Mouse (Mus musculus): ENCODE results near the gene Ift20. TPM values are rescaled to one million over a fixed set of nuclear protein-coding genes. Genes with fewer than 3 reads are reported as not detected.

The Ift20 gene
- polyA plus RNA-seq, 1 experiment: 60.7 TPM

- Histone ChIP-seq H3K36me3 (ENCODE audit: control insufficient read depth, insufficient read depth, low read length) (no peaks in the 10 kb centered on the region), H3K27me3 (ENCODE audit: control insufficient read depth, insufficient read depth, low read length) (no peaks in the 10 kb centered on the region), H3K4me1 (replicated peaks; ENCODE audit: control insufficient read depth, insufficient read depth, low read length) (peaks cover 7% of the 10 kb centered on the region), H3K27ac (ENCODE audit: control insufficient read depth, insufficient read depth, low read length) (no peak overlapping the region), H3K4me3 (ENCODE audit: control insufficient read depth, insufficient read depth, low read length) (no peak overlapping the region)
- TF ChIP-seq POLR2A (IDR thresholded peaks at IDR 0.05; ENCODE audit: control insufficient read depth, extremely low read depth, insufficient read depth, low read length, poor library complexity): no peak
- TF ChIP-seq CTCF (IDR thresholded peaks at IDR 0.05; ENCODE audit: borderline replicate concordance, control insufficient read depth, extremely low read depth, insufficient read depth, low read length, poor library complexity): no peak
- WGBS: 89% methylated on average over 3 of the region's 3 CpGs
- no peak for DNase-seq
These were observed 19.5 kb downstream of the Ift20 start for GRCm38 (mm10) chr11:78555623-78556022.

GRCm38 (mm10) chr11:78556070-78556469 lies 19.9 kb downstream of the Ift20 start:
- WGBS: 74% methylated on average over 4 of the region's 4 CpGs
- Histone ChIP-seq H3K36me3 (ENCODE audit: control insufficient read depth, insufficient read depth, low read length) (no peaks in the 10 kb centered on the region), H3K27ac (ENCODE audit: control insufficient read depth, insufficient read depth, low read length) (no peak overlapping the region), H3K27me3 (ENCODE audit: control insufficient read depth, insufficient read depth, low read length) (no peaks in the 10 kb centered on the region), H3K4me3 (ENCODE audit: control insufficient read depth, insufficient read depth, low read length) (no peak overlapping the region), H3K4me1 (replicated peaks; ENCODE audit: control insufficient read depth, insufficient read depth, low read length) (peaks cover 6% of the 10 kb centered on the region)
- no peak for DNase-seq
- TF ChIP-seq CTCF (IDR thresholded peaks at IDR 0.05; ENCODE audit: borderline replicate concordance, control insufficient read depth, extremely low read depth, insufficient read depth, low read length, poor library complexity): no peak
- TF ChIP-seq POLR2A (IDR thresholded peaks at IDR 0.05; ENCODE audit: control insufficient read depth, extremely low read depth, insufficient read depth, low read length, poor library complexity): no peak

GRCm38 (mm10) chr11:78557241-78557640 lies 21.1 kb downstream of the Ift20 start:
- H3K27ac ChIP-seq (ENCODE audit: control insufficient read depth, insufficient read depth, low read length): no peak overlapping the region
- peaks cover 3% of the 10 kb centered on the region for H3K4me1 ChIP-seq (replicated peaks; ENCODE audit: control insufficient read depth, insufficient read depth, low read length)
- DNase-seq: peak; percentile 21
- H3K36me3 ChIP-seq (ENCODE audit: control insufficient read depth, insufficient read depth, low read length): no peaks in the 10 kb centered on the region
- no peaks in the 10 kb centered on the region for H3K27me3 ChIP-seq (ENCODE audit: control insufficient read depth, insufficient read depth, low read length)
- H3K4me3 ChIP-seq (ENCODE audit: control insufficient read depth, insufficient read depth, low read length): no peak overlapping the region
- TF ChIP-seq POLR2A (IDR thresholded peaks at IDR 0.05; ENCODE audit: control insufficient read depth, extremely low read depth, insufficient read depth, low read length, poor library complexity): no peak
- no peak for TF ChIP-seq CTCF (IDR thresholded peaks at IDR 0.05; ENCODE audit: borderline replicate concordance, control insufficient read depth, extremely low read depth, insufficient read depth, low read length, poor library complexity)
- WGBS: 83% methylated on average over 8 of the region's 8 CpGs

GRCm38 (mm10) chr11:78560447-78560846 lies 24.3 kb downstream of the Ift20 start:
- Histone ChIP-seq H3K27me3 (ENCODE audit: control insufficient read depth, insufficient read depth, low read length) (no peaks in the 10 kb centered on the region), H3K27ac (ENCODE audit: control insufficient read depth, insufficient read depth, low read length) (no peak overlapping the region), H3K4me1 (replicated peaks; ENCODE audit: control insufficient read depth, insufficient read depth, low read length) (no peaks in the 10 kb centered on the region), H3K36me3 (ENCODE audit: control insufficient read depth, insufficient read depth, low read length) (no peaks in the 10 kb centered on the region), H3K4me3 (ENCODE audit: control insufficient read depth, insufficient read depth, low read length) (no peak overlapping the region)
- TF ChIP-seq CTCF (IDR thresholded peaks at IDR 0.05; ENCODE audit: borderline replicate concordance, control insufficient read depth, extremely low read depth, insufficient read depth, low read length, poor library complexity): no peak
- TF ChIP-seq POLR2A (IDR thresholded peaks at IDR 0.05; ENCODE audit: control insufficient read depth, extremely low read depth, insufficient read depth, low read length, poor library complexity): no peak
- WGBS: 14% methylated on average over 4 of the region's 4 CpGs
- peak; percentile 71 for DNase-seq

- Histone ChIP-seq H3K27me3 (ENCODE audit: control insufficient read depth, insufficient read depth, low read length) (no peaks in the 10 kb centered on the region), H3K4me1 (replicated peaks; ENCODE audit: control insufficient read depth, insufficient read depth, low read length) (no peaks in the 10 kb centered on the region), H3K4me3 (ENCODE audit: control insufficient read depth, insufficient read depth, low read length) (no peak overlapping the region), H3K36me3 (ENCODE audit: control insufficient read depth, insufficient read depth, low read length) (peaks cover 9% of the 10 kb centered on the region), H3K27ac (ENCODE audit: control insufficient read depth, insufficient read depth, low read length) (no peak overlapping the region)
- no peak for DNase-seq
- no peak for TF ChIP-seq POLR2A (IDR thresholded peaks at IDR 0.05; ENCODE audit: control insufficient read depth, extremely low read depth, insufficient read depth, low read length, poor library complexity)
- TF ChIP-seq CTCF (IDR thresholded peaks at IDR 0.05; ENCODE audit: borderline replicate concordance, control insufficient read depth, extremely low read depth, insufficient read depth, low read length, poor library complexity): no peak
- 80% methylated on average over 6 of the region's 6 CpGs for WGBS
These were observed 30.6 kb downstream of the Ift20 start for GRCm38 (mm10) chr11:78566775-78567174.

GRCm38 (mm10) chr11:78567614-78568013 lies 31.5 kb downstream of the Ift20 start:
- H3K27me3 ChIP-seq (ENCODE audit: control insufficient read depth, insufficient read depth, low read length): no peaks in the 10 kb centered on the region
- peaks cover 10% of the 10 kb centered on the region for H3K36me3 ChIP-seq (ENCODE audit: control insufficient read depth, insufficient read depth, low read length)
- H3K4me1 ChIP-seq (replicated peaks; ENCODE audit: control insufficient read depth, insufficient read depth, low read length): no peaks in the 10 kb centered on the region
- DNase-seq: no peak
- H3K4me3 ChIP-seq (ENCODE audit: control insufficient read depth, insufficient read depth, low read length): no peak overlapping the region
- TF ChIP-seq CTCF (IDR thresholded peaks at IDR 0.05; ENCODE audit: borderline replicate concordance, control insufficient read depth, extremely low read depth, insufficient read depth, low read length, poor library complexity): no peak
- no peak for TF ChIP-seq POLR2A (IDR thresholded peaks at IDR 0.05; ENCODE audit: control insufficient read depth, extremely low read depth, insufficient read depth, low read length, poor library complexity)
- WGBS: 96% methylated on average over 6 of the region's 6 CpGs
- no peak overlapping the region for H3K27ac ChIP-seq (ENCODE audit: control insufficient read depth, insufficient read depth, low read length)

- Histone ChIP-seq H3K27me3 (ENCODE audit: control insufficient read depth, insufficient read depth, low read length) (no peaks in the 10 kb centered on the region), H3K4me1 (replicated peaks; ENCODE audit: control insufficient read depth, insufficient read depth, low read length) (no peaks in the 10 kb centered on the region), H3K4me3 (ENCODE audit: control insufficient read depth, insufficient read depth, low read length) (no peak overlapping the region), H3K27ac (ENCODE audit: control insufficient read depth, insufficient read depth, low read length) (no peak overlapping the region), H3K36me3 (ENCODE audit: control insufficient read depth, insufficient read depth, low read length) (peaks cover 11% of the 10 kb centered on the region)
- TF ChIP-seq CTCF (IDR thresholded peaks at IDR 0.05; ENCODE audit: borderline replicate concordance, control insufficient read depth, extremely low read depth, insufficient read depth, low read length, poor library complexity): no peak
- TF ChIP-seq POLR2A (IDR thresholded peaks at IDR 0.05; ENCODE audit: control insufficient read depth, extremely low read depth, insufficient read depth, low read length, poor library complexity): no peak
- DNase-seq: no peak
- 98% methylated on average over 10 of the region's 10 CpGs for WGBS
These were observed 32.7 kb downstream of the Ift20 start for GRCm38 (mm10) chr11:78568827-78569226.

Measured in thymus, adult 2 months (tissue).